Mouse (Mus musculus) lung, adult 2 months (tissue): ENCODE measurements around the gene Erg.

ENCODE experiments used
- CTCF ChIP-seq: fragments of 200-500 bp; IDR thresholded peaks from 2 replicates; pipeline ENCODE4 v1.5.1; 2011; ENCODE audit warnings: mild to moderate bottlenecking, low read length, control low read depth; ENCODE audit not compliant: insufficient read depth
- POLR2A ChIP-seq: fragments of 200-500 bp; IDR thresholded peaks from 2 replicates; pipeline ENCODE4 v1.6.1; 2011; ENCODE audit warnings: low read depth, mild to moderate bottlenecking, control low read depth, low read length, borderline replicate concordance; ENCODE audit errors: extremely low read depth

DNA sequence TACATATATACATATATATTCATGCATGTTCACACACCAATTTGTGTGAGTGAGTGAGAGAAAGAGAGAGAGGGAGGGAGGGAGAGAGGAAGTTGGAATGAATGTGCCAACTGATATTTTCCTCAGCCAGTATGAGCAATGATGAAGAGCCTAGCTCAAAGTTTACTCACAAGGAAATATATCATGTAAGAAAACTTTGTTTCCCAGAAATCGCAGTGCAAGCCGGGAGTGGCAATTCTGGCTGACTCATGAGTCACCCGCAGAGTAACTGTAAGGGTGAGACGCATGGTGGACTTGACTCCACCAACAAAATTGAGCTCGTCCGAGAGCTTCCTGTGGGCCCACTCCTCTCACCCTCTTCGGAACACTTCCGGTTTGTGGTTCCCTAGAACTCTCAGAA, 149.8 kb downstream of the Erg start:
- TF ChIP-seq CTCF (no peak), POLR2A (no peak)
